Comparison of ENCODE assay signal across 9 mouse cellular contexts in the genomic region with DNA sequence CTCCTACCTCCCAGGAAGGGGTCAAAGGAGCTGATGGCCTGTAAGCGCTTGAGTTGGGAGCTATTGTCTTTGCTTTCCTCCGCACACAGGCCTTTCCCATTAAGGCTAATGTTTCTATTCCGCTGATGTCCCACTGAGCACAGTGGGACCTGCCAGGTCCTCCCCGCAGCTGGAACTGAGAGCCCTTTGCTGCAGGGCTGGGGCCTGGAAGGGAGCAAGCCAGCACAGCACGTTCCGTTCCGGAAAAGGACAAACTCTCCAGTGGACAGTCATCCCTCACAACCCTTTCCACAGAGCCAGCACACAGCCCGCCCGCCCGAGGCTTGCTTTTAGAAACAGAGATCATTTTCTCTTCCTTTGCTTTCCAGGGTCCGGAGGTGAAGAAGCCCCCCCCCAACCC.
A peak's percentile ranks its signal among the peaks of the same experiment; 100 is the strongest.
DNase-seq lines count a peak whose midpoint lies in the region; ATAC-seq lines count a peak whose summit lies in the region.
"Had no signal": no experiment of that assay in that cellular context is flagged by ENCODE, and none has a peak within 500 bp of the region (broad histone marks: within the 10 kb centered on the region; RNA-seq: fewer than 3 reads in every experiment).

No protein-coding gene starts in this region.

- no peaks in the 10 kb centered on the region for H3K36me3 ChIP-seq in embryonic facial prominence, embryonic 13.5 days
- H3K36me3 ChIP-seq in heart, embryonic 11.5 days (ENCODE audit: control insufficient read depth, insufficient read depth, low read length), result no peaks in the 10 kb centered on the region
- H3K36me3 ChIP-seq in kidney, embryonic 15.5 days, result no peaks in the 10 kb centered on the region
- no peaks in the 10 kb centered on the region for H3K36me3 ChIP-seq in lung, embryonic 15.5 days

- peak overlapping the region; percentile 27 for H3K4me2 ChIP-seq in embryonic facial prominence, embryonic 13.5 days
- H3K4me2 ChIP-seq in heart, embryonic 11.5 days, result peak overlapping the region; percentile 46
- peak overlapping the region; percentile 36 for H3K4me2 ChIP-seq in kidney, embryonic 15.5 days
- peak overlapping the region; percentile 27 for H3K4me2 ChIP-seq in lung, embryonic 15.5 days

- H3K9ac ChIP-seq in embryonic facial prominence, embryonic 13.5 days, result peak overlapping the region; percentile 44; the same call in 1 of the 2 replicates
- no peak overlapping the region for H3K9ac ChIP-seq in heart, embryonic 11.5 days (ENCODE audit: low read depth, low read length)
- no peak overlapping the region for H3K9ac ChIP-seq in kidney, embryonic 15.5 days
- no peak overlapping the region for H3K9ac ChIP-seq in lung, embryonic 15.5 days
- H3K9ac ChIP-seq: liver, embryonic 14.5 days had no signal

- H3K27me3 ChIP-seq in embryonic facial prominence, embryonic 13.5 days, result no peaks in the 10 kb centered on the region
- no peaks in the 10 kb centered on the region for H3K27me3 ChIP-seq in heart, embryonic 11.5 days (ENCODE audit: control insufficient read depth, insufficient read depth, low read length)
- H3K27me3 ChIP-seq in kidney, embryonic 15.5 days, result no peaks in the 10 kb centered on the region
- no peaks in the 10 kb centered on the region for H3K27me3 ChIP-seq in lung, embryonic 15.5 days

- H3K9me3 ChIP-seq in embryonic facial prominence, embryonic 13.5 days, result no peaks in the 10 kb centered on the region
- no peaks in the 10 kb centered on the region for H3K9me3 ChIP-seq in heart, embryonic 11.5 days (replicated peaks; ENCODE audit: control insufficient read depth, low read length)
- no peaks in the 10 kb centered on the region for H3K9me3 ChIP-seq in kidney, embryonic 15.5 days (replicated peaks)
- no peaks in the 10 kb centered on the region for H3K9me3 ChIP-seq in lung, embryonic 15.5 days

- no peak for DNase-seq in frontal cortex, postnatal 25 days (ENCODE audit: low spot score in 2 of 2)
- DNase-seq in retina, postnatal 1 day, result peak; percentile 58
- no peak for DNase-seq in spleen, postnatal 36 days (ENCODE audit: low spot score in 2 of 2)

- WGBS in embryonic facial prominence, embryonic 13.5 days, result 17% methylated on average over 11 of the region's 11 CpGs
- WGBS in heart, embryonic 11.5 days (ENCODE audit: insufficient replicate concordance), result 10% methylated on average over 11 of the region's 11 CpGs
- 11% methylated on average over 11 of the region's 11 CpGs for whole genome bisulfite sequencing in kidney, embryonic 15.5 days
- 20% methylated on average over 11 of the region's 11 CpGs for WGBS in lung, embryonic 15.5 days

- peak; percentile 38; the same call in 1 of the 2 replicates for ATAC-seq in frontal cortex, adult (ENCODE audit: low TSS enrichment)
- no peak for ATAC-seq in embryonic facial prominence, embryonic 13.5 days (ENCODE audit: insufficient number of reproducible peaks, insufficient read depth, low FRiP score, low TSS enrichment, low read depth)
- ATAC-seq in heart, embryonic 11.5 days (replicated peaks; ENCODE audit: insufficient number of reproducible peaks, low FRiP score, low TSS enrichment), result 0 out of 2 replicates have a peak, but pooled peaks have one; percentile 40
- ATAC-seq in kidney, embryonic 15.5 days (replicated peaks; ENCODE audit: low FRiP score), result peak; percentile 73
- ATAC-seq in lung, embryonic 15.5 days (ENCODE audit: borderline replicate concordance, extremely low read depth, low FRiP score, low TSS enrichment), result no peak

- H3K4me3 ChIP-seq in embryonic facial prominence, embryonic 13.5 days, result no peak overlapping the region
- H3K4me3 ChIP-seq in heart, embryonic 11.5 days (ENCODE audit: low read depth, low read length), result no peak overlapping the region
- no peak overlapping the region for H3K4me3 ChIP-seq in kidney, embryonic 15.5 days (replicated peaks)
- no peak overlapping the region for H3K4me3 ChIP-seq in lung, embryonic 15.5 days

- H3K4me1 ChIP-seq in embryonic facial prominence, embryonic 13.5 days, result peaks cover 35% of the 10 kb centered on the region
- peaks cover 9% of the 10 kb centered on the region for H3K4me1 ChIP-seq in heart, embryonic 11.5 days (ENCODE audit: control insufficient read depth, insufficient read depth, low read length)
- H3K4me1 ChIP-seq in kidney, embryonic 15.5 days, result peaks cover 22% of the 10 kb centered on the region
- peaks cover 7% of the 10 kb centered on the region; the same call in 1 of the 2 replicates for H3K4me1 ChIP-seq in lung, embryonic 15.5 days

- peak overlapping the region; percentile 44; the same call in 1 of the 2 replicates for H3K27ac ChIP-seq in embryonic facial prominence, embryonic 13.5 days
- H3K27ac ChIP-seq in heart, embryonic 11.5 days (ENCODE audit: low read depth, low read length), result peak overlapping the region; percentile 71
- peak overlapping the region; percentile 64 for H3K27ac ChIP-seq in kidney, embryonic 15.5 days
- H3K27ac ChIP-seq in lung, embryonic 15.5 days, result no peak overlapping the region
- H3K27ac ChIP-seq: liver, embryonic 14.5 days had no signal

Comparison
In these comparisons a context has a peak if more than half of its experiments do, and no peak if none do; other contexts are left out.
1. ATAC-seq: peak in frontal cortex, adult (single experiment), heart, embryonic 11.5 days (single experiment) and kidney, embryonic 15.5 days (single experiment); none in embryonic facial prominence, embryonic 13.5 days (single experiment) and lung, embryonic 15.5 days (single experiment).
2. Peak in every context shown above with its lines, with median percentiles within 50 percentile points of each other: H3K4me2 ChIP-seq.